Mouse (Mus musculus): ENCODE measurements around the gene Macrod1.
A peak's percentile ranks its signal among the peaks of the same experiment; 100 is the strongest.

GRCm38 (mm10) chr19:7217162-7217925, 160.7 kb downstream of the Macrod1 start, which contains the start of gene Cox8a:
- no peak for TF ChIP-seq CTCF (IDR thresholded peaks at IDR 0.05; ENCODE audit: borderline replicate concordance, insufficient read depth, low read depth, low read length)
- TF ChIP-seq POLR2A (IDR thresholded peaks at IDR 0.05; ENCODE audit: borderline replicate concordance, insufficient read depth, low read length): peak; percentile 93
